Mouse (Mus musculus): ENCODE results near the gene Smok3c.
"Not testable (repeated sequence)": the region's sequence is repeated elsewhere in the genome, so short reads cannot be mapped to it uniquely, and the experiment has no call there.

Smok3c gene

GRCm38 (mm10) chr5:138104976-138105375 is 52.0 kb downstream of the Smok3c start:
- DNase-seq, result no peak

DNA sequence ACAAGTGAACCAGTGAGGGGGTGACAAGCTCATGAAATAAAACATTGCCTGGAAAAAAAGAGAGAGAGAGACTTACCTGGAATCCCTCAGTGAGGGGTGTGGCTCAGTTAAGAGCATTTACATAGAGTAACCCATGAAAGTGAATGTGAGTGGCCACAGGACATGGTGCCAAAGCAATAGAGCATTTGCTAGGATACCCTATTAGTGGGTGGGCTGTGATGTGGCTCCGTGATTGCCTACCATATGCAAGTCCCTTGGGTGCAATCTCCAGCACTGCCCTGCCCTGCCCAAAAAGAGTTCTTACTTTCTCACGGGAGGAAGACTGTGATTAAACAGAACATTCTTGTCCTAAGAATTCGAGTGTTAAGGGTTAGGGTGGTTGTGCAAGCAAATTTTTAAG is 54.1 kb downstream of the Smok3c start:
- DNase-seq, result no peak

- not testable (repeated sequence) for DNase-seq
These were observed 56.9 kb downstream of the Smok3c start for GRCm38 (mm10) chr5:138109847-138110396.

All from embryo, embryonic 11 days (tissue).